Mouse (Mus musculus) MEL (cell line): ENCODE measurements at regions not wholly inside any gene's neighbourhood (a gene's known extent, or its start where the extent isn't known, plus 50 kb on each side); places are given as distances from the start of the nearest gene placed in this dataset.

Experiments
- DNase-seq: peaks from one replicate; pipeline ENCODE4 v3.0.0; 2011; ENCODE audit warnings: low read depth, low spot score
- H3K27ac ChIP-seq: 2 replicates; pipeline ENCODE4 v1.5.1; 2012; ENCODE audit warnings: low read depth, mild to moderate bottlenecking, control low read depth, low read length, moderate library complexity; ENCODE audit not compliant: control insufficient read depth
- H3K27me3 ChIP-seq, 2 experiments: fragments of 150-350 bp in 1 of 2; sonication (generic) in 1 of 2; 2 replicates each; pipeline ENCODE4 v1.6.1; 2012; ENCODE audit warnings: low read length in 2 of 2, mild to moderate bottlenecking in 2 of 2, improper control_type of control experiment in 1 of 2, moderate library complexity in 1 of 2; ENCODE audit not compliant: insufficient read depth in 2 of 2, control insufficient read depth in 1 of 2
- H3K36me3 ChIP-seq, 2 experiments: 2 replicates each; pipeline ENCODE4 v1.6.1; 2012 to 2014; ENCODE audit warnings: low read length in 2 of 2, improper control_type of control experiment in 1 of 2, inconsistent platforms in 1 of 2, mild to moderate bottlenecking in 1 of 2; ENCODE audit not compliant: insufficient read depth in 2 of 2, control insufficient read depth in 1 of 2
- H3K4me1 ChIP-seq, 2 experiments: fragments of 150-350 bp in 1 of 2; sonication (generic) in 1 of 2; 2 replicates each; pipeline ENCODE4 v1.6.1; 2012; ENCODE audit warnings: low read length in 2 of 2, improper control_type of control experiment in 1 of 2, mild to moderate bottlenecking in 1 of 2; ENCODE audit not compliant: insufficient read depth in 2 of 2, control insufficient read depth in 1 of 2
- H3K4me3 ChIP-seq, 2 experiments: fragments of 150-350 bp in 1 of 2; sonication (generic) in 1 of 2; 2 replicates each; pipeline ENCODE4 v1.5.1; 2012; ENCODE audit warnings: low read depth in 2 of 2, low read length in 2 of 2, mild to moderate bottlenecking in 2 of 2, moderate library complexity in 2 of 2, control low read depth in 1 of 2, improper control_type of control experiment in 1 of 2; ENCODE audit not compliant: control insufficient read depth in 1 of 2, insufficient read depth in 1 of 2
- H3K79me2 ChIP-seq: 2 replicates; pipeline ENCODE4 v1.6.1; 2012; ENCODE audit warnings: mild to moderate bottlenecking, low read length, moderate library complexity; ENCODE audit not compliant: control insufficient read depth, poor library complexity, insufficient read depth
- H3K9ac ChIP-seq: 2 replicates; pipeline ENCODE4 v1.6.1; 2012; ENCODE audit warnings: low read depth, mild to moderate bottlenecking, control low read depth, low read length, moderate library complexity; ENCODE audit not compliant: control insufficient read depth, poor library complexity, severe bottlenecking
- H3K9me3 ChIP-seq: fragments of 150-350 bp; sonication (generic); replicated peaks from 2 replicates; pipeline ENCODE4 v1.6.1; 2012; ENCODE audit warnings: mild to moderate bottlenecking, low read length, improper control_type of control experiment, moderate library complexity; ENCODE audit not compliant: insufficient read depth
- E2F4 ChIP-seq: IDR thresholded peaks from 2 replicates; pipeline ENCODE4 v1.6.1; 2011; ENCODE audit warnings: low read depth, low read length, improper control_type of control experiment, borderline replicate concordance
- EP300 ChIP-seq, 2 experiments: IDR thresholded peaks; 2 replicates each; pipeline ENCODE4 v1.6.1; 2011; ENCODE audit warnings: improper control_type of control experiment in 2 of 2, low read length in 2 of 2, low read depth in 1 of 2, mild to moderate bottlenecking in 1 of 2
- ETS1 ChIP-seq: IDR thresholded peaks from 2 replicates; pipeline ENCODE4 v1.6.1; 2012; ENCODE audit warnings: low read depth, mild to moderate bottlenecking, inconsistent platforms, low read length, improper control_type of control experiment, moderate library complexity
- GABPA ChIP-seq: IDR thresholded peaks from 2 replicates; pipeline ENCODE4 v1.6.1; 2012; ENCODE audit warnings: low read depth, mild to moderate bottlenecking, inconsistent platforms, low read length, improper control_type of control experiment, moderate library complexity
- GATA1 ChIP-seq: IDR thresholded peaks from 2 replicates; pipeline ENCODE4 v1.6.1; 2011; ENCODE audit warnings: low read depth, low read length, improper control_type of control experiment
- MAFK ChIP-seq: IDR thresholded peaks from 2 replicates; pipeline ENCODE4 v1.6.1; 2011; ENCODE audit warnings: low read depth, mild to moderate bottlenecking, low read length, improper control_type of control experiment, borderline replicate concordance
- MAZ ChIP-seq: IDR thresholded peaks from 2 replicates; pipeline ENCODE4 v1.6.1; 2012; ENCODE audit warnings: low read depth, mild to moderate bottlenecking, inconsistent platforms, low read length, improper control_type of control experiment
- MEF2A ChIP-seq: IDR thresholded peaks from 2 replicates; pipeline ENCODE4 v1.6.1; 2014; ENCODE audit warnings: low read depth, mild to moderate bottlenecking, inconsistent platforms, low read length, improper control_type of control experiment; ENCODE audit not compliant: poor library complexity, insufficient replicate concordance, severe bottlenecking; ENCODE audit errors: extremely low read depth
- MXI1 ChIP-seq: IDR thresholded peaks from 2 replicates; pipeline ENCODE4 v1.6.1; 2011; ENCODE audit warnings: mild to moderate bottlenecking, low read depth, low read length, improper control_type of control experiment
- MYB ChIP-seq: IDR thresholded peaks from 2 replicates; pipeline ENCODE4 v1.6.1; 2011; ENCODE audit warnings: mild to moderate bottlenecking, low read depth, low read length, improper control_type of control experiment
- MYC ChIP-seq: IDR thresholded peaks from 2 replicates; pipeline ENCODE4 v1.6.1; 2011; ENCODE audit warnings: low read depth, mild to moderate bottlenecking, low read length, improper control_type of control experiment, moderate library complexity
- NELFE ChIP-seq: IDR thresholded peaks from 2 replicates; pipeline ENCODE4 v1.6.1; 2011; ENCODE audit warnings: low read depth, low read length, improper control_type of control experiment
- NRF1 ChIP-seq: IDR thresholded peaks from 2 replicates; pipeline ENCODE4 v1.6.1; 2014; ENCODE audit warnings: low read depth, mild to moderate bottlenecking, inconsistent platforms, low read length, improper control_type of control experiment, moderate library complexity; ENCODE audit not compliant: poor library complexity, insufficient read depth, severe bottlenecking
- POLR2A ChIP-seq, 2 experiments: IDR thresholded peaks; 2 replicates each; pipeline ENCODE4 v1.6.1; 2011 to 2012; ENCODE audit warnings: low read length in 2 of 2, mild to moderate bottlenecking in 2 of 2, control low read depth in 1 of 2, improper control_type of control experiment in 1 of 2, low read depth in 1 of 2, moderate library complexity in 1 of 2; ENCODE audit not compliant: control insufficient read depth in 1 of 2, insufficient read depth in 1 of 2, poor library complexity in 1 of 2
- POLR2AphosphoS2 ChIP-seq: IDR thresholded peaks from 2 replicates; pipeline ENCODE4 v1.6.1; 2011; ENCODE audit warnings: low read length, improper control_type of control experiment
- POLR2AphosphoS5 ChIP-seq: IDR thresholded peaks from 2 replicates; pipeline ENCODE4 v1.6.1; 2012; ENCODE audit warnings: low read depth, borderline replicate concordance, mild to moderate bottlenecking, inconsistent platforms, low read length, moderate library complexity, mixed read lengths
- RCOR1 ChIP-seq: IDR thresholded peaks from 2 replicates; pipeline ENCODE4 v1.6.1; 2012; ENCODE audit warnings: low read depth, mild to moderate bottlenecking, inconsistent platforms, low read length, improper control_type of control experiment
- SIN3A ChIP-seq: IDR thresholded peaks from 2 replicates; pipeline ENCODE4 v1.6.1; 2012; ENCODE audit warnings: low read length, improper control_type of control experiment, inconsistent platforms
- SMC3 ChIP-seq: IDR thresholded peaks from 2 replicates; pipeline ENCODE4 v1.6.1; 2011; ENCODE audit warnings: low read depth, low read length, improper control_type of control experiment
- TAL1 ChIP-seq: IDR thresholded peaks from 2 replicates; pipeline ENCODE4 v1.6.1; 2012; ENCODE audit warnings: mild to moderate bottlenecking, inconsistent platforms, low read length, moderate library complexity, mixed read lengths
- TBP ChIP-seq: IDR thresholded peaks from 2 replicates; pipeline ENCODE4 v1.8.0; 2011; ENCODE audit warnings: low read depth, low read length, improper control_type of control experiment
- TCF12 ChIP-seq: IDR thresholded peaks from 2 replicates; pipeline ENCODE4 v1.6.1; 2014; ENCODE audit warnings: low read depth, mild to moderate bottlenecking, inconsistent platforms, low read length, improper control_type of control experiment, moderate library complexity
- USF2 ChIP-seq, 2 experiments: IDR thresholded peaks; 2 replicates each; pipeline ENCODE4 v1.6.1; 2011 to 2012; ENCODE audit warnings: improper control_type of control experiment in 2 of 2, low read length in 2 of 2, borderline replicate concordance in 1 of 2, inconsistent platforms in 1 of 2, low read depth in 1 of 2, mild to moderate bottlenecking in 1 of 2; ENCODE audit not compliant: insufficient read depth in 1 of 2
- ZNF384 ChIP-seq: IDR thresholded peaks from 2 replicates; pipeline ENCODE4 v1.6.1; 2012; ENCODE audit warnings: low read depth, mild to moderate bottlenecking, inconsistent platforms, low read length, improper control_type of control experiment

- no peak for DNase-seq
- H3K9me3 ChIP-seq: no peaks in the 10 kb centered on the region
- H3K9ac ChIP-seq: no peak overlapping the region
- no peak overlapping the region for H3K4me3 ChIP-seq
- no peaks in the 10 kb centered on the region for H3K27me3 ChIP-seq
- no peaks in the 10 kb centered on the region for H3K79me2 ChIP-seq
- no peaks in the 10 kb centered on the region for H3K4me1 ChIP-seq
- TF ChIP-seq E2F4 (no peak), MAZ (no peak), TAL1 (no peak), NRF1 (no peak)
- H3K36me3 ChIP-seq: no peaks in the 10 kb centered on the region
- no peak overlapping the region for H3K27ac ChIP-seq
These were observed 457.7 kb downstream of the Gm16223 start for GRCm38 (mm10) chr5:42525431-42525830.

GRCm38 (mm10) chr5:42560537-42560936 lies 492.8 kb downstream of the Gm16223 start:
- Histone ChIP-seq H3K27me3 (no peaks in the 10 kb centered on the region; a peak in 1 of 4 replicates), H3K9me3 (no peaks in the 10 kb centered on the region), H3K4me1 (no peaks in the 10 kb centered on the region), H3K36me3 (no peaks in the 10 kb centered on the region), H3K27ac (no peak overlapping the region), H3K4me3 (no peak overlapping the region), H3K79me2 (no peaks in the 10 kb centered on the region), H3K9ac (no peak overlapping the region)
- DNase-seq: no peak
- no peak for TF ChIP-seq ZNF384
- TF ChIP-seq MAFK: no peak
- no peak for TF ChIP-seq EP300 (IDR thresholded peaks at IDR 0.05; ENCODE audit: low read depth in 1 of 2, low read length in 2 of 2)
- TF ChIP-seq GABPA: no peak
- TF ChIP-seq TAL1: no peak
- no peak for TF ChIP-seq POLR2AphosphoS5
- TF ChIP-seq MYB: no peak
- no peak for TF ChIP-seq SMC3

GRCm38 (mm10) chr5:42563406-42563805 lies 495.6 kb downstream of the Gm16223 start:
- Histone ChIP-seq H3K27ac (no peak overlapping the region), H3K9me3 (no peaks in the 10 kb centered on the region), H3K4me1 (no peaks in the 10 kb centered on the region), H3K79me2 (no peaks in the 10 kb centered on the region), H3K4me3 (no peak overlapping the region), H3K27me3 (no peaks in the 10 kb centered on the region; a peak in 1 of 4 replicates), H3K9ac (no peak overlapping the region), H3K36me3 (no peaks in the 10 kb centered on the region)
- no peak for DNase-seq
- TF ChIP-seq RCOR1: no peak
- TF ChIP-seq GATA1: no peak
- no peak for TF ChIP-seq NELFE
- TF ChIP-seq MAZ: no peak
- TF ChIP-seq TBP: no peak
- TF ChIP-seq MEF2A: no peak
- TF ChIP-seq POLR2A (IDR thresholded peaks at IDR 0.05; ENCODE audit: control insufficient read depth in 1 of 2, insufficient read depth in 1 of 2, low read depth in 1 of 2, low read length in 2 of 2, poor library complexity in 1 of 2): no peak
- no peak for TF ChIP-seq USF2 (IDR thresholded peaks at IDR 0.05; ENCODE audit: borderline replicate concordance in 1 of 2, insufficient read depth in 1 of 2, low read depth in 1 of 2, low read length in 2 of 2)
- TF ChIP-seq TCF12: no peak
- TF ChIP-seq MXI1: no peak
- no peak for TF ChIP-seq ETS1
- no peak for TF ChIP-seq POLR2AphosphoS2
- TF ChIP-seq SMC3: no peak
- TF ChIP-seq GABPA: no peak
- no peak for TF ChIP-seq MYC
- no peak for TF ChIP-seq ZNF384
- no peak for TF ChIP-seq SIN3A
